Mouse (Mus musculus) gastrocnemius, postnatal 14 days (tissue): ENCODE measurements around the gene Med20. TPM values are rescaled to one million over a fixed set of nuclear protein-coding genes. Genes with fewer than 3 reads are reported as not detected.
"Not testable (repeated sequence)": the region's sequence is repeated elsewhere in the genome, so short reads cannot be mapped to it uniquely, and the experiment has no call there.

Experiments used
- DNase-seq: peaks from one replicate; pipeline ENCODE4 v3.0.0; 2021; ENCODE audit warnings: mixed read lengths
- intact Hi-C: fragments of 180-260 bp; cut with DNase I; formaldehyde crosslinking; loops from one replicate; pipeline ENCODE4 v1.15.1; 2025; ENCODE audit warnings: low total_unique reads
- total RNA-seq, 2 experiments: library from RNA; stranded (reverse); gene quantifications; 2 replicates each; pipeline ENCODE4 v1.2.3; 2021

Med20 gene
- total RNA-seq, 2 experiments from 2014 or later: 10.3 to 12.6 TPM

- intact Hi-C loops: loop anchor here (5.0 to 10.0 kb wide), 2 partner anchors 56 to 74 kb away; partner anchors contain the start of genes Gm21981 and Prickle4
- DNase-seq: no peak
Measured at GRCm38 (mm10) chr17:47618556-47619311, 7.4 kb downstream of the Med20 start.

- peak; percentile 47 for DNase-seq
- intact Hi-C loops: no loop called here
Measured at GRCm38 (mm10) chr17:47622912-47623554, 11.7 kb downstream of the Med20 start.

- DNase-seq, intact Hi-C loops: not testable (repeated sequence)
Measured at GRCm38 (mm10) chr17:47624572-47624971, 13.2 kb downstream of the Med20 start.

GRCm38 (mm10) chr17:47625088-47625487 lies 13.7 kb downstream of the Med20 start:
- intact Hi-C loops: no loop called here
- DNase-seq: no peak

- intact Hi-C loops: no loop called here
- no peak for DNase-seq
Measured at GRCm38 (mm10) chr17:47626031-47626430, 14.6 kb downstream of the Med20 start.

- intact Hi-C loops: no loop called here
- no peak for DNase-seq
Measured at GRCm38 (mm10) chr17:47627791-47628190, 16.4 kb downstream of the Med20 start.

- DNase-seq: peak; percentile 96
- intact Hi-C loops: no loop called here
Measured at GRCm38 (mm10) chr17:47628851-47629676, 17.7 kb downstream of the Med20 start.

- DNase-seq: no peak
- intact Hi-C loops: no loop called here
Measured at GRCm38 (mm10) chr17:47629717-47630677, 18.6 kb downstream of the Med20 start.

- DNase-seq: no peak
- intact Hi-C loops: no loop called here
Measured at GRCm38 (mm10) chr17:47630678-47631065, 19.3 kb downstream of the Med20 start, which contains the start of gene Usp49. Gene Usp49, plus strand, starts transcription at chr17:47630690.

GRCm38 (mm10) chr17:47632181-47632840 lies 20.9 kb downstream of the Med20 start:
- intact Hi-C loops: no loop called here
- no peak for DNase-seq

- DNase-seq: no peak
- intact Hi-C loops: no loop called here
Measured at GRCm38 (mm10) chr17:47633999-47634770, 22.8 kb downstream of the Med20 start.

GRCm38 (mm10) chr17:47642992-47643391 lies 31.6 kb downstream of the Med20 start:
- intact Hi-C loops: no loop called here
- no peak for DNase-seq

- intact Hi-C loops: no loop called here
- DNase-seq: peak; percentile 70
Measured at GRCm38 (mm10) chr17:47646683-47647082, 35.3 kb downstream of the Med20 start.

- intact Hi-C loops: no loop called here
- no peak for DNase-seq
Measured at GRCm38 (mm10) chr17:47648966-47649365, 37.6 kb downstream of the Med20 start.

GRCm38 (mm10) chr17:47651953-47652352 lies 40.6 kb downstream of the Med20 start:
- intact Hi-C loops: no loop called here
- DNase-seq: no peak

- intact Hi-C loops, DNase-seq: not testable (repeated sequence)
Measured at GRCm38 (mm10) chr17:47654346-47654745, 43.0 kb downstream of the Med20 start.

- DNase-seq: no peak
- intact Hi-C loops: no loop called here
Measured at GRCm38 (mm10) chr17:47655697-47656096, 44.3 kb downstream of the Med20 start.

- intact Hi-C loops: no loop called here
Measured at GRCm38 (mm10) chr17:47657901-47658300, 46.5 kb downstream of the Med20 start.

More at GRCm38 (mm10) chr17:47657901-47658300, 46.5 kb downstream of the Med20 start:
- no peak for DNase-seq
